Mouse (Mus musculus): ENCODE measurements at regions not wholly inside any gene's neighbourhood (a gene's known extent, or its start where the extent isn't known, plus 50 kb on each side); places are given as distances from the start of the nearest gene placed in this dataset.

- Histone ChIP-seq H3K27me3 (no peaks in the 10 kb centered on the region), H3K4me2 (replicated peaks) (no peak overlapping the region), H3K27ac (replicated peaks) (no peak overlapping the region), H3K4me3 (replicated peaks) (no peak overlapping the region), H3K9me3 (replicated peaks) (no peaks in the 10 kb centered on the region), H3K4me1 (peaks cover 8% of the 10 kb centered on the region; the same call in 1 of the 2 replicates), H3K36me3 (no peaks in the 10 kb centered on the region), H3K9ac (no peak overlapping the region)
- no peak for ATAC-seq (ENCODE audit: insufficient number of reproducible peaks, low FRiP score, low TSS enrichment, low read depth)
- 71% methylated on average over 3 of the region's 3 CpGs for WGBS
Measured at GRCm38 (mm10) chr12:13059473-13059872, 117.8 kb upstream of the Mycn start.

- Histone ChIP-seq H3K36me3 (no peaks in the 10 kb centered on the region), H3K27ac (replicated peaks) (no peak overlapping the region), H3K9me3 (replicated peaks) (no peaks in the 10 kb centered on the region), H3K9ac (no peak overlapping the region), H3K4me2 (replicated peaks) (no peak overlapping the region), H3K27me3 (no peaks in the 10 kb centered on the region), H3K4me3 (replicated peaks) (no peak overlapping the region), H3K4me1 (peaks cover 13% of the 10 kb centered on the region)
- ATAC-seq (ENCODE audit: insufficient number of reproducible peaks, low FRiP score, low TSS enrichment, low read depth): peak; percentile 53; the same call in 1 of the 2 replicates
- 20% methylated on average over 7 of the region's 7 CpGs for WGBS
Measured at GRCm38 (mm10) chr12:13056246-13056645, 114.5 kb upstream of the Mycn start.

DNA sequence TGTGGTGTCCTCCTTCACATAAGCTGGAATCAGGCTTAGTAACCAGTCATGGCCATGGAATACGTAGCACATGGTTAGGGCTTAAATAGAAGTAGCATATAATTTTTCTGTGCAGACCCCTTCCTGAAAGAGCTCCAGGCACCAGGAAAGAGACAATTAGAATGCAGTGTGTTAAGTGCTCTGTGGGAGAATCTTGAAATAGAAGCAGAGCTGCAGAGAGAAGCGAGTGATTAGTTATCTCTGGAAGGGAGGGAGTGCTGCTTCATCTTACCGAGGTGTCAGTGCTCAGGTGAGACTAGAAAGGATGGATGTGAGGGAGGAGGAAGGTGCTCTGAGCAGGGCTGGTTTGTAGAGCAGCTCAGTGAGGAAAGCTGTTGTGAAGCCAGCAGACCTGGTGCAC is 112.9 kb upstream of the Mycn start:
- no peaks in the 10 kb centered on the region for H3K27me3 ChIP-seq
- WGBS: 50% methylated on average over 3 of the region's 3 CpGs
- H3K9me3 ChIP-seq (replicated peaks): no peaks in the 10 kb centered on the region
- peaks cover 19% of the 10 kb centered on the region for H3K4me1 ChIP-seq
- H3K27ac ChIP-seq (replicated peaks): no peak overlapping the region
- H3K4me2 ChIP-seq (replicated peaks): no peak overlapping the region
- no peaks in the 10 kb centered on the region for H3K36me3 ChIP-seq
- ATAC-seq (ENCODE audit: insufficient number of reproducible peaks, low FRiP score, low TSS enrichment, low read depth): no peak
- H3K9ac ChIP-seq: no peak overlapping the region
- H3K4me3 ChIP-seq (replicated peaks): no peak overlapping the region

DNA sequence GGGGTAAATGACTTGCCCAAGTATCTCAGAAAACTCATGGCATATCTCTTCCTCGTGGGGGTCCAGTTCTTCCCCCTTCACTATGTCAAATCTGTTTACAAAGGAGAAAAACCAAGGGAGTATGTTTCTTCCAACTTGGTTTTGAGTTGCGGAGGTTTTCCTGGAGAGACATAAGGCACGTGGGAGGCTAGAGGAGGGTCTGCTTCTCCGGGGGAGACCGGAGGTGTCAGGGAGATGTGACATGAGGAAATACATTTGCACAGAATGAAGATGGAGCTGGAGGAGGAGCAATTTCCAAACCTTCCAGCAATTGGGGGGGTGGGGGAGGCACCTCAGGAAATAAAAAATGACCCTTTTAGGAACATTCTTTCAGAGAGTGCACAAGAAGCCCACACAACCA is 112.0 kb upstream of the Mycn start:
- WGBS: 56% methylated on average over 5 of the region's 5 CpGs
- no peak for ATAC-seq (ENCODE audit: insufficient number of reproducible peaks, low FRiP score, low TSS enrichment, low read depth)
- Histone ChIP-seq H3K4me3 (replicated peaks) (no peak overlapping the region), H3K36me3 (no peaks in the 10 kb centered on the region), H3K27ac (replicated peaks) (no peak overlapping the region), H3K9me3 (replicated peaks) (no peaks in the 10 kb centered on the region), H3K4me2 (replicated peaks) (no peak overlapping the region), H3K27me3 (no peaks in the 10 kb centered on the region), H3K9ac (no peak overlapping the region), H3K4me1 (peaks cover 22% of the 10 kb centered on the region)

DNA sequence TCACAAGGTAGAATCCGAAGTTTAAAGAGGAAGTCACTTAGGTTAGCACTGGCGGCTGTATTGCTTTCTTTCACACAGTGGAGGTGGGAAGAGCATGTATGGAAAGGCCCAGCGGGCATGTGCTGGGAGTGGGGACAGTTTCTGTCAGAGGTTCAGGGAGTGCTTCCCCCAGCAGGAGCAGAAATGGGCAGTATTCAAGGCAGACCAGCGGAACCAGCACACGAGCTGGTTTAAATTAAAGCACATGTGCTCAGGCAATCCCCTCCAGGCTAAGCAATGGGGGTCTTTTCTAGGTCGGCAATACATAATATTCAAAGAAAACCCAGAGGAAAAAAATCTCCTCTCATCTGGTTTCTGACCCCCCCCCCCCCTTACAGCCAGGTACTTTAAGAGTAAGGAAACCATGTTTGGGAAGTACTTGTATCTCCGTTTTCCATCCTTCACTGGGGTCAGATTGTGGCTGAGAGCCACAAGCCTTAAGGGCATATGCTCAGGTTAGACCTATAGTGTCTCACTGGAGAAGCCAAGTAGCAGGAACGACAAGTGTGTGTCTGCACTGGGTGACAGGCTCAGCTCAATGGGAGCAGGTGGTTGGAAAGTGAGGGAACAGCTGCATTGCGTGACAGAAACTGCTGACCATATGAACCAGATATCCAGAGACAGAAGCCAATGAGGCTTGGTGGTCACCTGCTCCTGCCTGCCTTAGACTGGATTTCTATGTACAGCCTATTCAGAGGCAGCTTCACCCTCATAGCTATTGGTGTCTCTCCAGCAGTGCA is 111.3 kb upstream of the Mycn start:
- Histone ChIP-seq H3K36me3 (no peaks in the 10 kb centered on the region), H3K27ac (replicated peaks) (no peak overlapping the region), H3K9ac (no peak overlapping the region), H3K27me3 (no peaks in the 10 kb centered on the region), H3K9me3 (replicated peaks) (no peaks in the 10 kb centered on the region), H3K4me1 (peaks cover 22% of the 10 kb centered on the region), H3K4me3 (replicated peaks) (no peak overlapping the region), H3K4me2 (replicated peaks) (no peak overlapping the region)
- 24% methylated on average over 9 of the region's 9 CpGs for WGBS
- 0 out of 2 replicates have a peak, but pooled peaks have one; percentile 58 for ATAC-seq (ENCODE audit: insufficient number of reproducible peaks, low FRiP score, low TSS enrichment, low read depth)

DNA sequence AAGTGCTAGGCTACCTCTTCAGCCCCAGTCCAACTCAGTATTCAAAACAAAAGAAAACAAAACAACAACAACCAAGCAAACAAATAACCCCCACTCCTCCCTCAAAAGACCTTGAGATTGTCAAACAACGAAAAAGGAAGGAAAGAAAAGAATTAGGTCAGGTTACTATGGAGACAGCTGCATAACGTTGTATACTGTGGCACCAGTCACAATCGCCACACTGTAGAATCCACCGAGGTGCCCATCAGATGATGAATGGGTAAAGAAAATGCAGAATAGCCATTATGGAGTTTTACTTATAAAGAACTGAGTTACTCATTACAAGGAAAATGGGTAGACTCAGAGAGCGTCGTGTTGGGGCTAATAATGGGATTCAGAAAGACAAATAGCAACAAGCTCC is 110.5 kb upstream of the Mycn start:
- no peaks in the 10 kb centered on the region for H3K36me3 ChIP-seq
- ATAC-seq (ENCODE audit: insufficient number of reproducible peaks, low FRiP score, low TSS enrichment, low read depth): no peak
- no peak overlapping the region for H3K9ac ChIP-seq
- H3K4me2 ChIP-seq (replicated peaks): no peak overlapping the region
- no peaks in the 10 kb centered on the region for H3K27me3 ChIP-seq
- peaks cover 22% of the 10 kb centered on the region for H3K4me1 ChIP-seq
- H3K4me3 ChIP-seq (replicated peaks): no peak overlapping the region
- WGBS: 51% methylated on average over 6 of the region's 6 CpGs
- no peaks in the 10 kb centered on the region for H3K9me3 ChIP-seq (replicated peaks)
- no peak overlapping the region for H3K27ac ChIP-seq (replicated peaks)

GRCm38 (mm10) chr12:13049659-13050058 is 107.9 kb upstream of the Mycn start:
- Histone ChIP-seq H3K4me2 (replicated peaks) (no peak overlapping the region), H3K4me3 (replicated peaks) (no peak overlapping the region), H3K4me1 (peaks cover 14% of the 10 kb centered on the region), H3K36me3 (no peaks in the 10 kb centered on the region), H3K9me3 (replicated peaks) (no peaks in the 10 kb centered on the region), H3K27ac (replicated peaks) (no peak overlapping the region), H3K27me3 (no peaks in the 10 kb centered on the region), H3K9ac (no peak overlapping the region)
- no peak; the same call in 1 of the 2 replicates for ATAC-seq (ENCODE audit: insufficient number of reproducible peaks, low FRiP score, low TSS enrichment, low read depth)
- 21% methylated on average over 8 of the region's 8 CpGs for WGBS

GRCm38 (mm10) chr12:13048168-13048727 is 106.5 kb upstream of the Mycn start:
- Histone ChIP-seq H3K36me3 (no peaks in the 10 kb centered on the region), H3K4me2 (replicated peaks) (no peak overlapping the region), H3K4me3 (replicated peaks) (no peak overlapping the region), H3K27me3 (no peaks in the 10 kb centered on the region), H3K27ac (replicated peaks) (no peak overlapping the region), H3K9ac (no peak overlapping the region), H3K9me3 (replicated peaks) (no peaks in the 10 kb centered on the region), H3K4me1 (peaks cover 22% of the 10 kb centered on the region)
- no peak for ATAC-seq (ENCODE audit: insufficient number of reproducible peaks, low FRiP score, low TSS enrichment, low read depth)
- 52% methylated on average over 13 of the region's 13 CpGs for WGBS

GRCm38 (mm10) chr12:13042934-13043333 is 101.2 kb upstream of the Mycn start:
- Histone ChIP-seq H3K4me3 (replicated peaks) (no peak overlapping the region), H3K9me3 (replicated peaks) (no peaks in the 10 kb centered on the region), H3K27ac (replicated peaks) (no peak overlapping the region), H3K27me3 (no peaks in the 10 kb centered on the region), H3K9ac (no peak overlapping the region), H3K4me1 (0 out of 2 replicates have a peak, but pooled peaks cover 14% of the 10 kb centered on the region), H3K36me3 (no peaks in the 10 kb centered on the region), H3K4me2 (replicated peaks) (no peak overlapping the region)
- WGBS: 20% methylated on average over 7 of the region's 7 CpGs
- ATAC-seq (ENCODE audit: insufficient number of reproducible peaks, low FRiP score, low TSS enrichment, low read depth): no peak; the same call in 1 of the 2 replicates

- no peaks in the 10 kb centered on the region for H3K9me3 ChIP-seq (replicated peaks)
- H3K36me3 ChIP-seq: no peaks in the 10 kb centered on the region
- no peak for ATAC-seq (ENCODE audit: insufficient number of reproducible peaks, low FRiP score, low TSS enrichment, low read depth)
- H3K4me1 ChIP-seq: no peaks in the 10 kb centered on the region
- 73% methylated on average over 5 of the region's 5 CpGs for WGBS
- H3K4me2 ChIP-seq (replicated peaks): no peak overlapping the region
- no peak overlapping the region for H3K4me3 ChIP-seq (replicated peaks)
- no peak overlapping the region for H3K27ac ChIP-seq (replicated peaks)
- H3K27me3 ChIP-seq: no peaks in the 10 kb centered on the region
- H3K9ac ChIP-seq: no peak overlapping the region
Measured at GRCm38 (mm10) chr12:13035108-13035741, 93.5 kb upstream of the Mycn start.

- Histone ChIP-seq H3K27ac (replicated peaks) (no peak overlapping the region), H3K4me1 (no peaks in the 10 kb centered on the region), H3K27me3 (no peaks in the 10 kb centered on the region), H3K36me3 (no peaks in the 10 kb centered on the region), H3K9me3 (replicated peaks) (0 out of 2 replicates have a peak, but pooled peaks cover 3% of the 10 kb centered on the region), H3K4me2 (replicated peaks) (no peak overlapping the region), H3K9ac (no peak overlapping the region), H3K4me3 (replicated peaks) (no peak overlapping the region)
- WGBS: 58% methylated on average over 7 of the region's 7 CpGs
- no peak for ATAC-seq (ENCODE audit: insufficient number of reproducible peaks, low FRiP score, low TSS enrichment, low read depth)
Measured at GRCm38 (mm10) chr12:13030333-13030732, 88.6 kb upstream of the Mycn start.
